Mouse (Mus musculus): ENCODE data around the gene Bud31.

DNA sequence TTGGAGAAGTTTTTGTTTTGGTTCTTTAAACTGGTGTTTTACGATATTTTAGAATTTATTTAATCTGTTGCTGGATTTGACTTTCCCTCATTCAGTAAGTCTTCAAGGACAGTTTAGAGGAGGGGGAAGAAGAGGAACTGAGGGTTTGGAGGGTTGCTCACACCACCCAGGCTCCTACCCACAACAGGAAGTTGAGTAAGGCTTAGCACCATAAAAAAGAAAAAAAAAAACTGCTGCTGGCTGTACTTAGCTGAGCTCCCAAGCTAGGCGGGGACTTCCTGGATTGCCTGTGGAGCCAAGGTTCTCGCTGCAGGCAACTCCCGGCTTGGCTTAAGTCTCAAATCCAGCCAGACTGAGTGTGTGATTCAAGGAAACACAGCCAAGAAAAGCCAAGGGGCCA is 23.8 kb upstream of the Bud31 start:
- TF ChIP-seq CTCF (IDR thresholded peaks at IDR 0.05; ENCODE audit: low read depth): no peak
- TF ChIP-seq EP300 (IDR thresholded peaks at IDR 0.05; ENCODE audit: low read depth): peak; percentile 44; the same call in 1 of the 2 replicates

All from heart, postnatal 0 days (tissue).